ENCODE assay signal across 8 mouse cellular contexts in genomic region chr14:99943156-99943555, GRCm38 (mm10).
DNase-seq lines count a peak whose midpoint lies in the region; ATAC-seq and TF ChIP-seq lines count a peak whose summit lies in the region.

No protein-coding gene starts in this region.

- 0 out of 2 replicates have a peak overlapping the region, but pooled peaks have one; percentile 2 for H3K4me2 ChIP-seq in forebrain, embryonic 11.5 days (ENCODE audit: low read depth, low read length, severe bottlenecking)
- no peak overlapping the region for H3K4me2 ChIP-seq in hindbrain, embryonic 11.5 days (replicated peaks; ENCODE audit: low read depth, low read length)

- no peak for TF ChIP-seq POLR2A in brain, embryonic 14.5 days (IDR thresholded peaks at IDR 0.05; ENCODE audit: borderline replicate concordance, extremely low read depth, insufficient read depth, insufficient read length, poor library complexity, severe bottlenecking)

- no peaks in the 10 kb centered on the region for H3K9me3 ChIP-seq in forebrain, embryonic 11.5 days (ENCODE audit: control insufficient read depth, low read length)
- H3K9me3 ChIP-seq in hindbrain, embryonic 11.5 days (ENCODE audit: control insufficient read depth, low read length): no peaks in the 10 kb centered on the region

- no peak overlapping the region for H3K4me3 ChIP-seq in forebrain, embryonic 11.5 days (ENCODE audit: low read depth, low read length)
- H3K4me3 ChIP-seq in hindbrain, embryonic 11.5 days (ENCODE audit: low read depth, low read length): no peak overlapping the region

- peak; percentile 33 to 44 for DNase-seq in adrenal gland, adult (ENCODE audit: inconsistent age in 2 of 2, low spot score in 1 of 2)
- DNase-seq in adrenal gland, postnatal 4 days (ENCODE audit: low spot score in 2 of 2): no peak
- DNase-seq in brain, embryonic 14.5 days (ENCODE audit: low read depth): peak; percentile 97
- DNase-seq in forebrain, embryonic 11.5 days (ENCODE audit: low spot score): peak; percentile 83
- peak; percentile 74 for DNase-seq in hindbrain, embryonic 11.5 days (ENCODE audit: low spot score)
- peak; percentile 9 for DNase-seq in layer of hippocampus, adult 9-11 months
- DNase-seq in splenic B cell, adult 2 months (ENCODE audit: low read depth, low spot score): peak; percentile 41

- peak overlapping the region; percentile 83 for H3K27ac ChIP-seq in forebrain, embryonic 11.5 days (ENCODE audit: low read depth, low read length)
- peak overlapping the region; percentile 59 for H3K27ac ChIP-seq in hindbrain, embryonic 11.5 days (ENCODE audit: low read depth, low read length)

- no peaks in the 10 kb centered on the region for H3K27me3 ChIP-seq in forebrain, embryonic 11.5 days (ENCODE audit: control insufficient read depth, insufficient read depth, low read length)
- no peaks in the 10 kb centered on the region for H3K27me3 ChIP-seq in hindbrain, embryonic 11.5 days (ENCODE audit: control insufficient read depth, insufficient read depth, low read length)
- no peaks in the 10 kb centered on the region for H3K27me3 ChIP-seq in splenic B cell, adult 2 months (ENCODE audit: control insufficient read depth, insufficient read depth, low read length, poor library complexity, severe bottlenecking)

- H3K4me1 ChIP-seq in forebrain, embryonic 11.5 days (replicated peaks; ENCODE audit: control insufficient read depth, insufficient read depth, low read length): peaks cover 16% of the 10 kb centered on the region
- H3K4me1 ChIP-seq in hindbrain, embryonic 11.5 days (replicated peaks; ENCODE audit: control insufficient read depth, insufficient read depth, low read length): peaks cover 6% of the 10 kb centered on the region

- ATAC-seq in forebrain, embryonic 11.5 days (replicated peaks; ENCODE audit: low FRiP score): peak; percentile 82
- peak; percentile 85 for ATAC-seq in hindbrain, embryonic 11.5 days (ENCODE audit: low FRiP score)
- peak; percentile 47; the same call in 1 of the 2 replicates for ATAC-seq in megakaryocyte-erythroid progenitor cell, adult 5-6 weeks (replicated peaks; ENCODE audit: low FRiP score, low TSS enrichment, poor library complexity, severe bottlenecking)

- no peak overlapping the region for H3K9ac ChIP-seq in forebrain, embryonic 11.5 days (ENCODE audit: low read length)
- no peak overlapping the region for H3K9ac ChIP-seq in hindbrain, embryonic 11.5 days (ENCODE audit: low read depth, low read length)

- WGBS in forebrain, embryonic 11.5 days: 34% methylated on average over 8 of the region's 8 CpGs
- WGBS in hindbrain, embryonic 11.5 days: 36% methylated on average over 8 of the region's 8 CpGs

- no peak for TF ChIP-seq CTCF in brain, embryonic 14.5 days (IDR thresholded peaks at IDR 0.05; ENCODE audit: borderline replicate concordance, extremely low read depth, insufficient read depth, insufficient read length)

- no peaks in the 10 kb centered on the region for H3K36me3 ChIP-seq in forebrain, embryonic 11.5 days (ENCODE audit: control insufficient read depth, insufficient read depth, low read length)
- no peaks in the 10 kb centered on the region for H3K36me3 ChIP-seq in hindbrain, embryonic 11.5 days (ENCODE audit: control insufficient read depth, insufficient read depth, low read length)
- H3K36me3 ChIP-seq in splenic B cell, adult 2 months (ENCODE audit: control insufficient read depth, insufficient read depth, low read length, poor library complexity, severe bottlenecking): no peaks in the 10 kb centered on the region

Comparison
In these comparisons a context has a peak if more than half of its experiments do, and no peak if none do; other contexts are left out.
1. DNase-seq: peak in adrenal gland, adult (2 of 2), brain, embryonic 14.5 days (single experiment), forebrain, embryonic 11.5 days (single experiment), hindbrain, embryonic 11.5 days (single experiment), layer of hippocampus, adult 9-11 months (single experiment) and splenic B cell, adult 2 months (single experiment); none in adrenal gland, postnatal 4 days (0 of 2).
2. Peak in every context shown above with its lines, with median percentiles within 50 percentile points of each other: ATAC-seq.